Mouse (Mus musculus) lung, postnatal 0 days (tissue): ENCODE data around the gene Aplf.
A peak's percentile ranks its signal among the peaks of the same experiment; 100 is the strongest.

Experiments
- CTCF ChIP-seq: IDR thresholded peaks from 2 replicates; pipeline ENCODE4 v1.5.1; 2016; ENCODE audit warnings: antibody characterized with exemption, mild to moderate bottlenecking
- EP300 ChIP-seq: IDR thresholded peaks from 2 replicates; pipeline ENCODE4 v1.6.1; 2016; ENCODE audit warnings: antibody characterized with exemption, mild to moderate bottlenecking, control low read depth

GRCm38 (mm10) chr6:87621281-87621680 is 50.7 kb downstream of the Aplf start:
- TF ChIP-seq CTCF (no peak), EP300 (peak; percentile 43; the same call in 1 of the 2 replicates)
